Mouse (Mus musculus): Measurements from ENCODE around the gene C1s1.

DNA sequence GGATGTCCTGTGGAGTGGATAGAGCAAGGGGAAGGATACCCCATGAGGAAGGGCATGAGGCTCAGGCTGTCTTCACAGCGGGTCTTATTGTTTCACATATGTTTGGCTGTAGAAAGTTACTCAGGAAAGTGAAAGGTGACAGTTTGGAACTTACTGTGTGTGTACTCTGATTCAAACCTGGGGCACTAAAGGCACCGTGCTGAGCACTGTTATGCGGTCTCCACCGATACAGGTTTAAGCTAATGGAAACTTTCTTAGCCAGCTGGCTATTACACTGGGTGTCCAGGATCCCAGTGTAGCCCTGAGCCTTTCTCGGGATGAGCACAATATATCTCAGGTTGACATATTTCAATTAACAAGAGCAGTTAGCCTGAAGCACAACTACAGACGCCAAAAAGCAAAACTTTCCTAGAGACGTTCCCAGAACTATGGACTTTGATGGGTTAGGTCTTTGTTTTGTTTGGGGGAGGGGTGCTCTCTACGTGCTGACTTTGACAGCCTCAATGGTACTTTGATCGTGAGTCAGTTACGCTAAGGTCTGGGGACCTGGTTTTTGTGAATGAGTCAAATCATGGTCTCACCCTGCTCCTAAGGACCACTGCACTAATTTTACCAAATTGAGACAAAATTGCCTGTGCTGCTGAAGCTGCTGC lies 42.1 kb downstream of the C1s1 start:
- TF ChIP-seq CTCF (conservative IDR thresholded peaks at IDR 0.05 in 1 of 2, IDR thresholded peaks at IDR 0.05 in 1 of 2; ENCODE audit: low read depth in 2 of 2, low read length in 2 of 2) (no peak), TCF12 (IDR thresholded peaks at IDR 0.05; ENCODE audit: low read depth, low read length) (no peak), TBP (conservative IDR thresholded peaks at IDR 0.05; ENCODE audit: low read depth, low read length) (no peak)

All from CH12.LX (cell line).